Mouse (Mus musculus): ENCODE measurements around the gene Pcca. TPM values are rescaled to one million over a fixed set of nuclear protein-coding genes. Genes with fewer than 3 reads are reported as not detected.

Gene Pcca
- polyA plus RNA-seq, 1 experiment, result 18.8 TPM

- H3K4me2 ChIP-seq (ENCODE audit: low read depth), result no peak overlapping the region
- TF ChIP-seq USF1 (IDR thresholded peaks at IDR 0.05; ENCODE audit: low read depth), result no peak
- no peak for TF ChIP-seq REST (IDR thresholded peaks at IDR 0.05; ENCODE audit: insufficient read depth, insufficient read length)
- TF ChIP-seq CEBPB (IDR thresholded peaks at IDR 0.05; ENCODE audit: insufficient read depth, poor library complexity, severe bottlenecking), result no peak
- no peak for TF ChIP-seq POLR2AphosphoS2 (IDR thresholded peaks at IDR 0.05; ENCODE audit: insufficient read length, low read depth)
- TF ChIP-seq SRF (IDR thresholded peaks at IDR 0.05; ENCODE audit: control insufficient read depth, insufficient read length, low read depth), result no peak
- TF ChIP-seq E2F4 (IDR thresholded peaks at IDR 0.05; ENCODE audit: insufficient read depth), result no peak
- TF ChIP-seq TCF12 (IDR thresholded peaks at IDR 0.05; ENCODE audit: insufficient read depth, poor library complexity, severe bottlenecking), result no peak
- TF ChIP-seq MYOD1 (IDR thresholded peaks at IDR 0.05; ENCODE audit: control insufficient read depth in 1 of 3, insufficient read length in 2 of 3, low read depth in 2 of 3), result no peak
- no peak for TF ChIP-seq MYOG (IDR thresholded peaks at IDR 0.05; ENCODE audit: control insufficient read depth in 1 of 3, insufficient read depth in 1 of 3, insufficient read length in 2 of 3, low read depth in 2 of 3)
- TF ChIP-seq MAX (IDR thresholded peaks at IDR 0.05; ENCODE audit: low read depth), result no peak
- TF ChIP-seq TCF3 (IDR thresholded peaks at IDR 0.05; ENCODE audit: insufficient read length, low read depth), result no peak
- TF ChIP-seq POLR2A (IDR thresholded peaks at IDR 0.05; ENCODE audit: insufficient read length, low read depth), result no peak
- no peaks in the 10 kb centered on the region for H3K79me2 ChIP-seq (ENCODE audit: control insufficient read depth, insufficient read depth)
- H3K36me3 ChIP-seq (ENCODE audit: control insufficient read depth, insufficient read depth), result no peaks in the 10 kb centered on the region
- no peaks in the 10 kb centered on the region for H3K27me3 ChIP-seq (ENCODE audit: control insufficient read depth, insufficient read depth, insufficient read length)
- no peak overlapping the region for H3ac ChIP-seq (ENCODE audit: control insufficient read depth, insufficient read length)
- H3K4me3 ChIP-seq, result no peak overlapping the region
These were observed 250.6 kb downstream of the Pcca start for GRCm38 (mm10) chr14:122784701-122785100.

GRCm38 (mm10) chr14:122788199-122788598 is 254.1 kb downstream of the Pcca start:
- Histone ChIP-seq H3K4me3 (no peak overlapping the region), H3ac (ENCODE audit: control insufficient read depth, insufficient read length) (no peak overlapping the region), H3K36me3 (ENCODE audit: control insufficient read depth, insufficient read depth) (no peaks in the 10 kb centered on the region), H3K79me2 (ENCODE audit: control insufficient read depth, insufficient read depth) (no peaks in the 10 kb centered on the region), H3K27me3 (ENCODE audit: control insufficient read depth, insufficient read depth, insufficient read length) (no peaks in the 10 kb centered on the region), H3K4me2 (ENCODE audit: low read depth) (no peak overlapping the region)
- no peak for TF ChIP-seq REST (IDR thresholded peaks at IDR 0.05; ENCODE audit: insufficient read depth, insufficient read length)
- no peak for TF ChIP-seq USF1 (IDR thresholded peaks at IDR 0.05; ENCODE audit: low read depth)
- peak; percentile 20; the same call in 1 of the 2 replicates for TF ChIP-seq CEBPB (IDR thresholded peaks at IDR 0.05; ENCODE audit: insufficient read depth, poor library complexity, severe bottlenecking)
- no peak for TF ChIP-seq TCF3 (IDR thresholded peaks at IDR 0.05; ENCODE audit: insufficient read length, low read depth)

- H3K27me3 ChIP-seq (ENCODE audit: control insufficient read depth, insufficient read depth, insufficient read length), result no peaks in the 10 kb centered on the region
- TF ChIP-seq MAX (IDR thresholded peaks at IDR 0.05; ENCODE audit: low read depth), result no peak
- TF ChIP-seq CEBPB (IDR thresholded peaks at IDR 0.05; ENCODE audit: insufficient read depth, poor library complexity, severe bottlenecking), result no peak
- TF ChIP-seq POLR2AphosphoS2 (IDR thresholded peaks at IDR 0.05; ENCODE audit: insufficient read length, low read depth), result no peak
- no peak for TF ChIP-seq POLR2A (IDR thresholded peaks at IDR 0.05; ENCODE audit: insufficient read length, low read depth)
- no peak for TF ChIP-seq MYOG (IDR thresholded peaks at IDR 0.05; ENCODE audit: control insufficient read depth in 1 of 3, insufficient read depth in 1 of 3, insufficient read length in 2 of 3, low read depth in 2 of 3)
- no peak for TF ChIP-seq E2F4 (IDR thresholded peaks at IDR 0.05; ENCODE audit: insufficient read depth)
- no peak for TF ChIP-seq MYOD1 (IDR thresholded peaks at IDR 0.05; ENCODE audit: control insufficient read depth in 1 of 3, insufficient read length in 2 of 3, low read depth in 2 of 3)
- no peak for TF ChIP-seq TCF12 (IDR thresholded peaks at IDR 0.05; ENCODE audit: insufficient read depth, poor library complexity, severe bottlenecking)
- no peak for TF ChIP-seq TCF3 (IDR thresholded peaks at IDR 0.05; ENCODE audit: insufficient read length, low read depth)
- TF ChIP-seq USF1 (IDR thresholded peaks at IDR 0.05; ENCODE audit: low read depth), result no peak
- no peak for TF ChIP-seq REST (IDR thresholded peaks at IDR 0.05; ENCODE audit: insufficient read depth, insufficient read length)
- TF ChIP-seq SRF (IDR thresholded peaks at IDR 0.05; ENCODE audit: control insufficient read depth, insufficient read length, low read depth), result no peak
- no peak overlapping the region for H3K4me2 ChIP-seq (ENCODE audit: low read depth)
- no peak overlapping the region for H3ac ChIP-seq (ENCODE audit: control insufficient read depth, insufficient read length)
- H3K79me2 ChIP-seq (ENCODE audit: control insufficient read depth, insufficient read depth), result no peaks in the 10 kb centered on the region
- H3K36me3 ChIP-seq (ENCODE audit: control insufficient read depth, insufficient read depth), result no peaks in the 10 kb centered on the region
- H3K4me3 ChIP-seq, result no peak overlapping the region
These were observed 256.0 kb downstream of the Pcca start for GRCm38 (mm10) chr14:122790111-122790510.

- no peaks in the 10 kb centered on the region for H3K27me3 ChIP-seq (ENCODE audit: control insufficient read depth, insufficient read depth, insufficient read length)
- TF ChIP-seq MYOG (IDR thresholded peaks at IDR 0.05; ENCODE audit: control insufficient read depth in 1 of 3, insufficient read depth in 1 of 3, insufficient read length in 2 of 3, low read depth in 2 of 3), result no peak
- no peak for TF ChIP-seq POLR2AphosphoS2 (IDR thresholded peaks at IDR 0.05; ENCODE audit: insufficient read length, low read depth)
- no peak for TF ChIP-seq USF1 (IDR thresholded peaks at IDR 0.05; ENCODE audit: low read depth)
- TF ChIP-seq TCF12 (IDR thresholded peaks at IDR 0.05; ENCODE audit: insufficient read depth, poor library complexity, severe bottlenecking), result no peak
- no peak for TF ChIP-seq E2F4 (IDR thresholded peaks at IDR 0.05; ENCODE audit: insufficient read depth)
- TF ChIP-seq POLR2A (IDR thresholded peaks at IDR 0.05; ENCODE audit: insufficient read length, low read depth), result no peak
- TF ChIP-seq TCF3 (IDR thresholded peaks at IDR 0.05; ENCODE audit: insufficient read length, low read depth), result no peak
- TF ChIP-seq SRF (IDR thresholded peaks at IDR 0.05; ENCODE audit: control insufficient read depth, insufficient read length, low read depth), result no peak
- TF ChIP-seq REST (IDR thresholded peaks at IDR 0.05; ENCODE audit: insufficient read depth, insufficient read length), result no peak
- TF ChIP-seq MYOD1 (IDR thresholded peaks at IDR 0.05; ENCODE audit: control insufficient read depth in 1 of 3, insufficient read length in 2 of 3, low read depth in 2 of 3), result no peak
- no peak for TF ChIP-seq CEBPB (IDR thresholded peaks at IDR 0.05; ENCODE audit: insufficient read depth, poor library complexity, severe bottlenecking)
- no peak for TF ChIP-seq MAX (IDR thresholded peaks at IDR 0.05; ENCODE audit: low read depth)
- no peak overlapping the region for H3K4me2 ChIP-seq (ENCODE audit: low read depth)
- no peaks in the 10 kb centered on the region for H3K79me2 ChIP-seq (ENCODE audit: control insufficient read depth, insufficient read depth)
- no peak overlapping the region for H3K4me3 ChIP-seq
- no peaks in the 10 kb centered on the region for H3K36me3 ChIP-seq (ENCODE audit: control insufficient read depth, insufficient read depth)
- no peak overlapping the region for H3ac ChIP-seq (ENCODE audit: control insufficient read depth, insufficient read length)
These were observed 259.2 kb downstream of the Pcca start for GRCm38 (mm10) chr14:122793368-122793767.

GRCm38 (mm10) chr14:122800296-122800695 is 266.2 kb downstream of the Pcca start:
- Histone ChIP-seq H3ac (ENCODE audit: control insufficient read depth, insufficient read length) (no peak overlapping the region), H3K36me3 (ENCODE audit: control insufficient read depth, insufficient read depth) (no peaks in the 10 kb centered on the region), H3K4me2 (ENCODE audit: low read depth) (no peak overlapping the region), H3K79me2 (ENCODE audit: control insufficient read depth, insufficient read depth) (no peaks in the 10 kb centered on the region), H3K4me3 (no peak overlapping the region), H3K27me3 (ENCODE audit: control insufficient read depth, insufficient read depth, insufficient read length) (no peaks in the 10 kb centered on the region)
- TF ChIP-seq MAX (IDR thresholded peaks at IDR 0.05; ENCODE audit: low read depth), result no peak
- TF ChIP-seq POLR2AphosphoS2 (IDR thresholded peaks at IDR 0.05; ENCODE audit: insufficient read length, low read depth), result no peak
- no peak for TF ChIP-seq MYOG (IDR thresholded peaks at IDR 0.05; ENCODE audit: control insufficient read depth in 1 of 3, insufficient read depth in 1 of 3, insufficient read length in 2 of 3, low read depth in 2 of 3)
- no peak for TF ChIP-seq TCF12 (IDR thresholded peaks at IDR 0.05; ENCODE audit: insufficient read depth, poor library complexity, severe bottlenecking)
- TF ChIP-seq CEBPB (IDR thresholded peaks at IDR 0.05; ENCODE audit: insufficient read depth, poor library complexity, severe bottlenecking), result no peak
- TF ChIP-seq REST (IDR thresholded peaks at IDR 0.05; ENCODE audit: insufficient read depth, insufficient read length), result no peak
- TF ChIP-seq POLR2A (IDR thresholded peaks at IDR 0.05; ENCODE audit: insufficient read length, low read depth), result no peak

All from myocyte (in vitro differentiated cells).